Mouse (Mus musculus) kidney, embryonic 15.5 days (tissue): Measurements from ENCODE around the gene Adra1b. TPM values are rescaled to one million over a fixed set of nuclear protein-coding genes. Genes with fewer than 3 reads are reported as not detected.

ENCODE experiments used
- ATAC-seq: fragments of 200-750 bp; cut with Nextera tagmentation; replicated peaks from 2 replicates; pipeline ENCODE4 v1.8.0; 2017; ENCODE audit warnings: moderate TSS enrichment; ENCODE audit not compliant: low FRiP score
- H3K27ac ChIP-seq: fragments of 300-500 bp; sonication (generic); 2 replicates; pipeline ENCODE4 v1.5.1; 2015; ENCODE audit warnings: mild to moderate bottlenecking, inconsistent platforms
- H3K27me3 ChIP-seq: fragments of 300-500 bp; sonication (generic); 2 replicates; pipeline ENCODE4 v1.6.1; 2015; ENCODE audit warnings: inconsistent platforms
- H3K36me3 ChIP-seq: fragments of 300-500 bp; sonication (generic); 2 replicates; pipeline ENCODE4 v1.6.1; 2015; ENCODE audit warnings: inconsistent platforms
- H3K4me1 ChIP-seq: fragments of 300-500 bp; sonication (generic); 2 replicates; pipeline ENCODE4 v1.6.1; 2015; ENCODE audit warnings: inconsistent platforms
- H3K4me2 ChIP-seq: fragments of 300-500 bp; sonication (generic); 2 replicates; pipeline ENCODE4 v1.6.1; 2015; ENCODE audit warnings: moderate library complexity, mild to moderate bottlenecking, inconsistent platforms
- H3K4me3 ChIP-seq: fragments of 300-500 bp; sonication (generic); replicated peaks from 2 replicates; pipeline ENCODE4 v1.5.1; 2015; ENCODE audit warnings: mild to moderate bottlenecking, inconsistent platforms
- H3K9ac ChIP-seq: fragments of 300-500 bp; sonication (generic); 2 replicates; pipeline ENCODE4 v1.6.1; 2015; ENCODE audit warnings: mild to moderate bottlenecking, inconsistent platforms
- H3K9me3 ChIP-seq: fragments of 300-500 bp; sonication (generic); replicated peaks from 2 replicates; pipeline ENCODE4 v1.6.1; 2016; ENCODE audit warnings: inconsistent platforms
- WGBS: fragments of 180-500 bp; shearing (Covaris S2); methylation state at CpG from one replicate; pipeline ENCODE4 v1.1.7; 2015; ENCODE audit warnings: mixed read lengths; 5-methylcytosine and 5-hydroxymethylcytosine counted together
- polyA plus RNA-seq: library from polyadenylated mRNA; unstranded; fragments of >200 nt; fragmentation: Nextera tagmentation; extraction: Ambion mirVana; gene quantifications from 2 replicates; pipeline ENCODE4 v1.2.1, GENCODE M21; 2015

Gene Adra1b
- polyA plus RNA-seq, 1 experiment from 2014 or later = 0.96 TPM

DNA sequence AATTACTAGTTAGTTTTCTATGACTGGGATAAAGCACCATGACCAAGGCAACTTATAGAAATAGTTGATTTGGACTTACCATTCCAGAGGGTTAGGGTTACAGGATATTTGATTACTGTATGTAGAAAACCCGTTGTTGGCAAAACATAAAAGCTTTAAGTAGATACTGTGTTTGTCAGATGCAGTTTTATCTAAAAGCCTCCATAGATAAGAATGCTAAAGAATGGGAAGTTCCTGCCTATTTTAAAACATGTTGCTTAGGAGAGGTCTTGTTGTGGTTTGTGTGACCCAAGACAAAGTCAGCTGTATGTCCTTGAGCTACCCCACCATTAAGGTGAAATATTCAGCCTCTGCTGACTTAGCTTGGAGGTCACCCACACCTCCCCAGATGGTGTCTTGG is 146.4 kb downstream of the Adra1b start:
- no peak for ATAC-seq
- H3K27me3 ChIP-seq = 0 out of 2 replicates have a peak, but pooled peaks cover 5% of the 10 kb centered on the region

DNA sequence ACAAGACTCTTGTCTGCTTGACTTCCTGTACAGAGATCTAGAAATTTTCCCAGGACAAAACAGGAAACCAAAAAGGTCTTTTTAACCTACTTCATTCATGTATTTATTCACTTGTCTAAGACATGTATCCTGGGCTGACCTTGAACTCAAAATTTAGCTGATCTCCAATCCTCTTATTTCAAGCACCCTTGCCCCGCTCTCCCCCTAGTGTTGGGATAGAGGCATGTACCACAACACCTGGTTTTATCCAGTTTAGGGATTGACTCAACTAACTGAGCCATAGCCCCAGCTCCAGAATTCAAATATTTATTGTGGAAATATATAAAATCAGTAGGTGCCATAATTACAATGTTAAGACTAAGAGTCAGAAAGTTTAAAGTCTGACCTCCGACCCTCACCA is 149.5 kb downstream of the Adra1b start:
- Histone ChIP-seq H3K27me3 (0 out of 2 replicates have a peak, but pooled peaks cover 5% of the 10 kb centered on the region), H3K9ac (no peak overlapping the region), H3K4me2 (no peak overlapping the region), H3K27ac (no peak overlapping the region), H3K4me1 (peaks cover 9% of the 10 kb centered on the region), H3K36me3 (no peaks in the 10 kb centered on the region), H3K9me3 (no peaks in the 10 kb centered on the region), H3K4me3 (no peak overlapping the region)
- WGBS = 66% methylated on average over 2 of the region's 2 CpGs
- no peak for ATAC-seq

More for the DNA sequence above, 146.4 kb downstream of the Adra1b start:
- Histone ChIP-seq H3K4me2 (no peak overlapping the region), H3K9me3 (no peaks in the 10 kb centered on the region), H3K4me3 (no peak overlapping the region), H3K4me1 (no peaks in the 10 kb centered on the region), H3K9ac (no peak overlapping the region), H3K27ac (no peak overlapping the region), H3K36me3 (no peaks in the 10 kb centered on the region)
- 85% methylated on average over 1 of the region's 1 CpGs for WGBS

DNA sequence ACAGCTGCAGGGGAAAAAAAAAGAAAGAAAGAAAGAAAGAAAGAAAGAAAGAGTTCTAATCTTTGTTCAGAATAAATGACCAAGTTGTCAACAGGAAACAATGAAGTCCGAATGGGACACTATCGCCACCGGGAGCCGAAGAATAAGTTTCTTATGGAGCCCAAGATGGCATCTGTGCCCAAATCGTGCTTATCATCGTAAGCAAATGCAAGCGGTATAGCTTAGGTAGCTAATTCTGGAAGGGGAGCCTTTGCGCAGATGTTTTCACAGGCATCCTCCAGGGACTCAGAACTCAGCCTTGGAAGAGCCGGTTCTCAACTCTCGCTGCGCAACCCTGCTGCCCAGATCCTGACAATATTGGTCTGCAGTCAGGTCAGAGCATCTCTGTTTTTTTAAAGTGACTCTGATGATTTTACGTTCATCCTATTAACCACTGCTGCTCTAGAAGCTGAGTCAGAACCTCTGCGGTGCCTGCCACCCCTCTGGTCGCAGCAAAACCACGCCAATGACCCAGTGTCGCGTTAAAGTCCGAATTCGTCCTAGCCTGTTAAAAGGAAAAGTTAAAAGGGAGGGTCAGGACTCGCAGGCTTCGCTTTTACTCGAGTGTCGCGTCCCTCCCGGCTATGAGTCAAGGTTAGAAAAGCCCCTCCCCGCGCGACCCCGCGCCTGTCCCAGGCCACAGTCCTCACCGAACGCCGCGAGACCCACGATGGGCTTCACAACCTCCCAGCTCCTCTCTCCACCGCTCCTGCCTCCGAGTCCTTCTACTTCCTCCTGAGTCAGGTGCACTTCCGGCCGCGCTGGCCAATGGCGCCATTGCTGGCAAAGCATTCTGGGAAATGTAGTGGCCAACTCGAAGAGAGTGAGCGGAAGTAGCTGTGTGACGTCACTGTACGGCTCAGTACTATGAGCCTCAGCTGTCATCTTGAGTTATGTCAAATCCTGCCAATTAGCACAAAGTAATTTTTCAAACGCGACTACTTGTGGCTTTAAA is 153.5 kb downstream of the Adra1b start, which contains the start of gene Ttc1:
TSS of gene Ttc1 (minus strand) at position 776 of the 994 bp plus-strand sequence.
- Histone ChIP-seq H3K27ac (peak within 1 kb of the TSS; percentile 67), H3K4me2 (peak within 1 kb of the TSS; percentile 87), H3K36me3 (peaks cover 27% of the 10 kb centered on the region), H3K27me3 (no peaks in the 10 kb centered on the region), H3K4me1 (peaks cover 10% of the 10 kb centered on the region), H3K4me3 (peak within 1 kb of the TSS; percentile 80), H3K9me3 (no peaks in the 10 kb centered on the region), H3K9ac (peak within 1 kb of the TSS; percentile 79)
- ATAC-seq = peak; percentile 99
- WGBS = 4% methylated on average over 47 of the region's 47 CpGs

DNA sequence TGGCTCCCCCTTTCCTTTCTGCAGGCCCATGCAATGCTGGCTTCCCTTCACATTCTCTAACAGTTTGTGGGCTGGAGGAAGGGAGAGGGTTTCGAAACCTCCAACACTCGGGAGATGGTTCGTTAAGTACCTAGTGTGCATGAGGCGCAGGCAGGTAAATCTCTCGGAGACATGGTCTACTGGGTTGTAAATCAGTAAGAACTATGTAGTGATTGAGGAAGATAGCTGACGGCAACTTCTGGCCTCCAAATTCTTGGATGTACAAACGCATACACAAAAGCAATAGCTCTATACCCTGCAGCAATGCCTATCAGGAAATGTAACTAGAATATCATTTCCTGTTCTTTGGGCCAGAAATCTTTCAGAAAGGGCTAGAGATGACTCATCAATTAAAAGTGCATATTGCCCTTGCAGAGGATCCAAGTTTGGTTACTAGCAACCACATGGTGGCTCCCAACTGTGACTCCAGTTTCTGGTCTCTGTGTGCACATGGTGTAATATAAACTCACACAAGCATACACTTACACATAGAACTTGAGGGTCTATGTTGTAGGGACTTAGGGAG is 172.2 kb downstream of the Adra1b start:
- Histone ChIP-seq H3K36me3 (peaks cover 55% of the 10 kb centered on the region), H3K27ac (peak overlapping the region; percentile 48; the same call in 1 of the 2 replicates), H3K4me1 (peaks cover 11% of the 10 kb centered on the region; the same call in 1 of the 2 replicates), H3K27me3 (no peaks in the 10 kb centered on the region), H3K9me3 (no peaks in the 10 kb centered on the region), H3K4me2 (no peak overlapping the region), H3K4me3 (no peak overlapping the region), H3K9ac (no peak overlapping the region)
- WGBS = 48% methylated on average over 7 of the region's 7 CpGs
- peak; percentile 59 for ATAC-seq

DNA sequence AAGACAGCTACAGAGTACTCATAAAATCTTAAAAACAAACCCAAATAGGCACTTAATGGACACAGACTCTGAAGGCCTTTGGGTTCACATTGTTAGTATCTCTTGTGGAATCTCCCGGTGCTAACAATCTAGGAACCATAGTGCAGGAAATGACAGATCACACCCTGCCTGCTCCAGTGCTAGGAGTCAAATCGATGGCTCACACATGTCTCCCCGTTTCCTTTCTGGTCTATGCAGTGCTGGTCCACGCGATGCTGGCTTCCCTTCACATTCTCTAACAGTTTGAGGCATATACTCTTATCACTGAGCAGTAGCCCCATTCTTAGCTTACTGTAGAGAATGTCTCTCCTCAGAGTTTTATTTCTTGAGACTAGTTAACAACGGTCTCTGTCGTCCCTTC is 173.2 kb downstream of the Adra1b start:
- ATAC-seq = no peak
- Histone ChIP-seq H3K9me3 (no peaks in the 10 kb centered on the region), H3K4me2 (no peak overlapping the region), H3K36me3 (peaks cover 52% of the 10 kb centered on the region), H3K4me1 (peaks cover 11% of the 10 kb centered on the region; the same call in 1 of the 2 replicates), H3K9ac (no peak overlapping the region), H3K27me3 (no peaks in the 10 kb centered on the region), H3K4me3 (no peak overlapping the region), H3K27ac (no peak overlapping the region)
- WGBS = 69% methylated on average over 7 of the region's 7 CpGs

Other genes with a start within 250 kb of the Adra1b start
- 29.1 and 30.6 TPM in 2 replicates for gene Pwwp2a, start 219.2 kb downstream of the Adra1b start, polyA plus RNA-seq
- 74.3 and 79.1 TPM in 2 replicates for gene Ttc1, start 153.2 kb downstream of the Adra1b start, polyA plus RNA-seq